Mouse (Mus musculus): ENCODE measurements around the gene Hnrnpul1.

DNA sequence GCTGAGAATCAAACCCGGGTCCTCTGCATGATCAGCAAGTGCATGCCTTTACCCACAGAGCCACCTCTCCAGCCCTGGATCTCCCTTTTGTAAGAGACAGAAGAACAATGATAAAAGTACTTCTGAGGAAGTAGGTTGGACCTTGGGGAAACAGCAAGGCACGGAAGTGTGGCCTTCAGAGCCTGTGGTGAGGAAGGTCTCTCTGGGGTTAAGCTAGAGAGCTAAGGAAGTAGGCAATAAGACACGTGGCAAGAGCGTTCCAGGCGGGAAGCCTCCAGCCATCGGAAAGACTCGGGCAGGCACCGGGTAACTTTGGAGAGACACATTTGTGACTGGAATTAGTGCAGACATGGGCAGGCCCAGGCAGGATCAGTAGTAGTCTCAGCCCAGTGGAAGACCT, 40.2 kb upstream of the Hnrnpul1 start:
- TF ChIP-seq CTCF (IDR thresholded peaks at IDR 0.05; ENCODE audit: low read depth), result no peak
- no peak for TF ChIP-seq EP300 (IDR thresholded peaks at IDR 0.05; ENCODE audit: low read depth)

Data from liver, embryonic 14.5 days (tissue).